Mouse (Mus musculus) stomach, embryonic 15.5 days (tissue): ENCODE data around the gene Snx7. TPM values are rescaled to one million over a fixed set of nuclear protein-coding genes. Genes with fewer than 3 reads are reported as not detected.
A peak's percentile ranks its signal among the peaks of the same experiment; 100 is the strongest.

Experiments used
- ATAC-seq: fragments of 200-750 bp; cut with Nextera tagmentation; 2 replicates; pipeline ENCODE4 v1.8.0; 2017; ENCODE audit warnings: low read depth, moderate number of reproducible peaks, moderate TSS enrichment; ENCODE audit not compliant: insufficient read depth, low FRiP score
- H3K27ac ChIP-seq: fragments of 300-500 bp; sonication (generic); 2 replicates; pipeline ENCODE4 v1.5.1; 2015; ENCODE audit warnings: mild to moderate bottlenecking, inconsistent platforms
- H3K27me3 ChIP-seq: fragments of 300-500 bp; sonication (generic); replicated peaks from 2 replicates; pipeline ENCODE4 v1.6.1; 2015; ENCODE audit warnings: inconsistent platforms
- H3K36me3 ChIP-seq: fragments of 300-500 bp; sonication (generic); 2 replicates; pipeline ENCODE4 v1.6.1; 2015; ENCODE audit warnings: inconsistent platforms
- H3K4me1 ChIP-seq: fragments of 300-500 bp; sonication (generic); 2 replicates; pipeline ENCODE4 v1.6.1; 2015; ENCODE audit warnings: inconsistent platforms
- H3K4me2 ChIP-seq: fragments of 300-500 bp; sonication (generic); 2 replicates; pipeline ENCODE4 v1.6.1; 2015; ENCODE audit warnings: mild to moderate bottlenecking, inconsistent platforms
- H3K4me3 ChIP-seq: fragments of 300-500 bp; sonication (generic); replicated peaks from 2 replicates; pipeline ENCODE4 v1.5.1; 2015; ENCODE audit warnings: inconsistent platforms
- H3K9ac ChIP-seq: fragments of 300-500 bp; sonication (generic); 2 replicates; pipeline ENCODE4 v1.6.1; 2015; ENCODE audit warnings: inconsistent platforms
- H3K9me3 ChIP-seq: fragments of 300-500 bp; sonication (generic); 2 replicates; pipeline ENCODE4 v1.6.1; 2016; ENCODE audit warnings: inconsistent platforms
- WGBS: fragments of 180-500 bp; shearing (Covaris S2); methylation state at CpG from one replicate; pipeline ENCODE4 v1.1.7; 2015; 5-methylcytosine and 5-hydroxymethylcytosine counted together
- polyA plus RNA-seq: library from polyadenylated mRNA; unstranded; fragments of >200 nt; fragmentation: Nextera tagmentation; extraction: Ambion mirVana; gene quantifications from 2 replicates; pipeline ENCODE4 v1.2.1, GENCODE M21; 2015

The Snx7 gene
- 37.7 and 44.2 TPM in 2 replicates for polyA plus RNA-seq

- peak; percentile 99 for ATAC-seq
- Histone ChIP-seq H3K9me3 (no peaks in the 10 kb centered on the region), H3K27ac (peak within 1 kb of the TSS; percentile 72), H3K9ac (peak within 1 kb of the TSS; percentile 74), H3K36me3 (no peaks in the 10 kb centered on the region), H3K27me3 (no peaks in the 10 kb centered on the region), H3K4me3 (peak within 1 kb of the TSS; percentile 68), H3K4me2 (peak within 1 kb of the TSS; percentile 73), H3K4me1 (0 out of 2 replicates have a peak, but pooled peaks cover 5% of the 10 kb centered on the region)
- under 1% methylated on average over 52 of the region's 53 CpGs for WGBS
These were observed at the start of gene Snx7 for GRCm38 (mm10) chr3:117868637-117869323. Gene Snx7, minus strand, starts transcription at chr3:117868936.

GRCm38 (mm10) chr3:117915420-117915819 is 46.7 kb upstream of the Snx7 start:
- no peak for ATAC-seq
- Histone ChIP-seq H3K9ac (no peak overlapping the region), H3K36me3 (no peaks in the 10 kb centered on the region), H3K27me3 (no peaks in the 10 kb centered on the region), H3K9me3 (no peaks in the 10 kb centered on the region), H3K27ac (no peak overlapping the region), H3K4me2 (no peak overlapping the region), H3K4me1 (no peaks in the 10 kb centered on the region), H3K4me3 (no peak overlapping the region)
- WGBS = 30% methylated on average over 3 of the region's 3 CpGs

GRCm38 (mm10) chr3:117893736-117894135 is 25.0 kb upstream of the Snx7 start:
- no peaks in the 10 kb centered on the region for H3K9me3 ChIP-seq
- H3K4me2 ChIP-seq = no peak overlapping the region
- H3K4me3 ChIP-seq = no peak overlapping the region
- no peaks in the 10 kb centered on the region for H3K36me3 ChIP-seq
- 64% methylated on average over 2 of the region's 2 CpGs for WGBS
- no peaks in the 10 kb centered on the region for H3K27me3 ChIP-seq
- no peak for ATAC-seq
- H3K9ac ChIP-seq = no peak overlapping the region
- H3K4me1 ChIP-seq = no peaks in the 10 kb centered on the region
- no peak overlapping the region for H3K27ac ChIP-seq

GRCm38 (mm10) chr3:117875450-117875849 is 6.7 kb upstream of the Snx7 start:
- Histone ChIP-seq H3K27me3 (no peaks in the 10 kb centered on the region), H3K4me1 (no peaks in the 10 kb centered on the region), H3K36me3 (no peaks in the 10 kb centered on the region), H3K27ac (no peak overlapping the region), H3K9ac (no peak overlapping the region), H3K9me3 (no peaks in the 10 kb centered on the region), H3K4me3 (no peak overlapping the region), H3K4me2 (no peak overlapping the region)
- 80% methylated on average over 3 of the region's 3 CpGs for WGBS
- ATAC-seq = no peak

- no peak overlapping the region for H3K4me3 ChIP-seq
- H3K9ac ChIP-seq = no peak overlapping the region
- WGBS = 63% methylated on average over 5 of the region's 5 CpGs
- H3K27me3 ChIP-seq = no peaks in the 10 kb centered on the region
- no peak overlapping the region for H3K27ac ChIP-seq
- H3K36me3 ChIP-seq = no peaks in the 10 kb centered on the region
- no peak overlapping the region for H3K4me2 ChIP-seq
- no peaks in the 10 kb centered on the region for H3K9me3 ChIP-seq
- no peak for ATAC-seq
- no peaks in the 10 kb centered on the region for H3K4me1 ChIP-seq
These were observed 4.6 kb upstream of the Snx7 start for GRCm38 (mm10) chr3:117873209-117873863.

- Histone ChIP-seq H3K9ac (peak overlapping the region; percentile 74; the same call in 1 of the 2 replicates), H3K4me3 (peak overlapping the region; percentile 68), H3K36me3 (no peaks in the 10 kb centered on the region), H3K27me3 (no peaks in the 10 kb centered on the region), H3K4me2 (peak overlapping the region; percentile 73), H3K4me1 (0 out of 2 replicates have a peak, but pooled peaks cover 5% of the 10 kb centered on the region), H3K27ac (peak overlapping the region; percentile 72), H3K9me3 (no peaks in the 10 kb centered on the region)
- ATAC-seq = no peak
- WGBS = 8% methylated on average over 2 of the region's 2 CpGs
These were observed 584 bp upstream of the Snx7 start for GRCm38 (mm10) chr3:117869324-117869715.

- Histone ChIP-seq H3K9me3 (no peaks in the 10 kb centered on the region), H3K27ac (no peak overlapping the region), H3K4me3 (peak overlapping the region; percentile 68), H3K4me2 (peak overlapping the region; percentile 73), H3K9ac (peak overlapping the region; percentile 74; the same call in 1 of the 2 replicates), H3K36me3 (no peaks in the 10 kb centered on the region), H3K4me1 (0 out of 2 replicates have a peak, but pooled peaks cover 5% of the 10 kb centered on the region), H3K27me3 (no peaks in the 10 kb centered on the region)
- WGBS = 63% methylated on average over 2 of the region's 2 CpGs
- no peak; the same call in 1 of the 2 replicates for ATAC-seq
These were observed 645 bp downstream of the Snx7 start for GRCm38 (mm10) chr3:117868091-117868490.

- no peaks in the 10 kb centered on the region for H3K9me3 ChIP-seq
- H3K27ac ChIP-seq = no peak overlapping the region
- no peaks in the 10 kb centered on the region for H3K27me3 ChIP-seq
- peak overlapping the region; percentile 31 for H3K4me2 ChIP-seq
- no peaks in the 10 kb centered on the region for H3K36me3 ChIP-seq
- no peak overlapping the region for H3K4me3 ChIP-seq
- no peak overlapping the region for H3K9ac ChIP-seq
- H3K4me1 ChIP-seq = 0 out of 2 replicates have a peak, but pooled peaks cover 5% of the 10 kb centered on the region
- 60% methylated on average over 12 of the region's 12 CpGs for WGBS
- ATAC-seq = no peak
These were observed 1.9 kb downstream of the Snx7 start for GRCm38 (mm10) chr3:117866696-117867407.

- H3K4me3 ChIP-seq = no peak overlapping the region
- no peak overlapping the region for H3K9ac ChIP-seq
- H3K27ac ChIP-seq = no peak overlapping the region
- no peaks in the 10 kb centered on the region for H3K27me3 ChIP-seq
- 0 out of 2 replicates have a peak, but pooled peaks cover 5% of the 10 kb centered on the region for H3K4me1 ChIP-seq
- no peaks in the 10 kb centered on the region for H3K36me3 ChIP-seq
- no peaks in the 10 kb centered on the region for H3K9me3 ChIP-seq
- no peak for ATAC-seq
- H3K4me2 ChIP-seq = no peak overlapping the region
These were observed 3.1 kb downstream of the Snx7 start for GRCm38 (mm10) chr3:117865621-117866020.

- Histone ChIP-seq H3K36me3 (no peaks in the 10 kb centered on the region), H3K4me2 (no peak overlapping the region), H3K27ac (no peak overlapping the region), H3K4me3 (no peak overlapping the region), H3K9me3 (no peaks in the 10 kb centered on the region), H3K9ac (no peak overlapping the region), H3K27me3 (no peaks in the 10 kb centered on the region), H3K4me1 (0 out of 2 replicates have a peak, but pooled peaks cover 3% of the 10 kb centered on the region)
- WGBS = 56% methylated on average over 2 of the region's 2 CpGs
- ATAC-seq = no peak
These were observed 5.8 kb downstream of the Snx7 start for GRCm38 (mm10) chr3:117862951-117863350.

- Histone ChIP-seq H3K9me3 (no peaks in the 10 kb centered on the region), H3K4me1 (no peaks in the 10 kb centered on the region), H3K9ac (no peak overlapping the region), H3K4me3 (no peak overlapping the region), H3K4me2 (no peak overlapping the region), H3K27ac (no peak overlapping the region), H3K36me3 (no peaks in the 10 kb centered on the region), H3K27me3 (no peaks in the 10 kb centered on the region)
- peak; percentile 22; the same call in 1 of the 2 replicates for ATAC-seq
- 66% methylated on average over 6 of the region's 6 CpGs for WGBS
These were observed 6.7 kb downstream of the Snx7 start for GRCm38 (mm10) chr3:117861977-117862434.

GRCm38 (mm10) chr3:117858996-117859395 is 9.7 kb downstream of the Snx7 start:
- H3K36me3 ChIP-seq = no peaks in the 10 kb centered on the region
- H3K4me2 ChIP-seq = no peak overlapping the region
- no peaks in the 10 kb centered on the region for H3K4me1 ChIP-seq
- no peak for ATAC-seq
- WGBS = 90% methylated on average over 3 of the region's 3 CpGs
- H3K9ac ChIP-seq = no peak overlapping the region
- H3K27me3 ChIP-seq = no peaks in the 10 kb centered on the region
- no peak overlapping the region for H3K27ac ChIP-seq
- no peaks in the 10 kb centered on the region for H3K9me3 ChIP-seq
- no peak overlapping the region for H3K4me3 ChIP-seq
